20 mouse cellular contexts compared by ENCODE assay signal in genomic region chr8:26910186-26910585, GRCm38 (mm10).
DNase-seq lines count a peak whose midpoint lies in the region; ATAC-seq and TF ChIP-seq lines count a peak whose summit lies in the region.
"Had no signal": no experiment of that assay in that cellular context is flagged by ENCODE, and none has a peak within 500 bp of the region (broad histone marks: within the 10 kb centered on the region; RNA-seq: fewer than 3 reads in every experiment).

No protein-coding gene starts in this region.

- no peak for TF ChIP-seq POLR2A in cerebellum, adult 2 months (IDR thresholded peaks at IDR 0.05; ENCODE audit: borderline replicate concordance, insufficient read depth, low read length)

- TF ChIP-seq CTCF in cerebellum, adult 2 months (IDR thresholded peaks at IDR 0.05; ENCODE audit: borderline replicate concordance, insufficient read depth, low read depth, low read length): no peak

- no peak overlapping the region for H3K27ac ChIP-seq in cerebellum, adult 2 months (ENCODE audit: insufficient read depth, low read length)
- H3K27ac ChIP-seq: embryonic facial prominence, embryonic 10.5 days; embryonic facial prominence, embryonic 12.5 days; forebrain, embryonic 13.5 days; forebrain, embryonic 15.5 days had no signal

- no peak overlapping the region for H3K4me3 ChIP-seq in cerebellum, adult 2 months (replicated peaks; ENCODE audit: insufficient read depth, low read depth, low read length)
- H3K4me3 ChIP-seq: embryonic facial prominence, embryonic 10.5 days; embryonic facial prominence, embryonic 12.5 days; forebrain, embryonic 13.5 days; forebrain, embryonic 15.5 days had no signal

- 52% methylated on average over 3 of the region's 3 CpGs for WGBS in cerebellum, adult 2 months

- ATAC-seq in cerebellum, adult (ENCODE audit: insufficient number of reproducible peaks, low FRiP score, low TSS enrichment): no peak
- ATAC-seq: activated CD4-positive, CD25-positive, alpha-beta regulatory T cell, adult 4 months; CD4-positive, CD25-positive, alpha-beta regulatory T cell, adult 4 months; forebrain, embryonic 13.5 days; forebrain, embryonic 15.5 days; Patski had no signal

- no peaks in the 10 kb centered on the region for H3K27me3 ChIP-seq in cerebellum, adult 2 months (ENCODE audit: control insufficient read depth, insufficient read depth, low read length)
- H3K27me3 ChIP-seq: CH12.LX; embryonic facial prominence, embryonic 12.5 days; forebrain, embryonic 13.5 days; forebrain, embryonic 15.5 days had no signal

- DNase-seq in cerebellum, adult 2 months: peak; percentile 25 to 43
- DNase-seq in cerebellum, adult 8-10 months: no peak
- peak; percentile 57 to 69 for DNase-seq in cerebellum, postnatal 14 days
- DNase-seq in cerebellum, adult 9-11 months: no peak
- peak; percentile 16 to 27 for DNase-seq in cerebellum, postnatal 36 days
- DNase-seq: adrenal gland, adult 8-10 months; adrenal gland, postnatal 14 days; adrenal gland, postnatal 36 days; B cell, adult 2 months; cerebellum, adult 11 months; forebrain, postnatal 0 days had no signal

- no peaks in the 10 kb centered on the region for H3K4me1 ChIP-seq in cerebellum, adult 2 months (ENCODE audit: control insufficient read depth, insufficient read depth, low read length)
- H3K4me1 ChIP-seq: forebrain, embryonic 13.5 days; forebrain, embryonic 15.5 days had no signal

Comparison
In these comparisons a context has a peak if more than half of its experiments do, and no peak if none do; other contexts are left out.
1. DNase-seq: peak in cerebellum, adult 2 months (2 of 2), cerebellum, postnatal 14 days (2 of 2) and cerebellum, postnatal 36 days (2 of 2); none in cerebellum, adult 8-10 months (single experiment) and cerebellum, adult 9-11 months (single experiment).